Mouse (Mus musculus) heart, postnatal 0 days (tissue): ENCODE data around the gene Plppr4.

ENCODE experiments used
- CTCF ChIP-seq: IDR thresholded peaks from 2 replicates; pipeline ENCODE4 v1.5.1; 2016; ENCODE audit warnings: antibody characterized with exemption, control low read depth, low read depth
- EP300 ChIP-seq: IDR thresholded peaks from 2 replicates; pipeline ENCODE4 v1.6.1; 2016; ENCODE audit warnings: antibody characterized with exemption, low read depth

GRCm38 (mm10) chr3:117357367-117357766, 3.3 kb downstream of the Plppr4 start:
- TF ChIP-seq CTCF = no peak
- TF ChIP-seq EP300 = no peak
